Mouse (Mus musculus): ENCODE measurements around the gene Zfp704.

Zfp704 gene

GRCm38 (mm10) chr3:9554916-9555315 lies 55.0 kb downstream of the Zfp704 start:
- DNase-seq = no peak

- no peak for DNase-seq
Observed at GRCm38 (mm10) chr3:9552332-9552731, 57.6 kb downstream of the Zfp704 start.

GRCm38 (mm10) chr3:9550930-9551329 lies 59.0 kb downstream of the Zfp704 start:
- no peak for DNase-seq

GRCm38 (mm10) chr3:9549815-9550214 lies 60.1 kb downstream of the Zfp704 start:
- no peak for DNase-seq

DNA sequence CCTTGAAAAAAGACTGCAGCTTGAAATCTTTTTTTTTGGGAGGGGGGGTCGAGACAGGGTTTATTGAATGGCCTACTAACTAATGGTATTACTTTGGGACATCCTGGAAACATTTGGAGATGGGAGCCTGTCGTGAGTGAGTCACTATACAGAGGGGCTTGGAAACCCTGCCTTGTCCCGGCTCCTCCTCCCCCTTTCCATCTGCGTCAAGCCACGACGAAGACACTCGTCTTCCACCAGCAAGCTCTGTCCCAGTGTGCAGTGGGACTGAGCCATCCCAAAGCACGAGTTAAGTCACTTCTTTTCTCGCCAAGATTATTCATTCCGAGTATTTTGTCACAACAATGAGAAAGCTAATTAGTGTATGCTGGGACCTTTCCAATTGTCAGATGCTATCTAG lies 61.7 kb downstream of the Zfp704 start:
- no peak for DNase-seq

GRCm38 (mm10) chr3:9546882-9547620 lies 62.8 kb downstream of the Zfp704 start:
- no peak for DNase-seq

GRCm38 (mm10) chr3:9544421-9544820 lies 65.5 kb downstream of the Zfp704 start:
- DNase-seq = no peak

GRCm38 (mm10) chr3:9543916-9544315 lies 66.0 kb downstream of the Zfp704 start:
- no peak for DNase-seq

GRCm38 (mm10) chr3:9543463-9543862 lies 66.4 kb downstream of the Zfp704 start:
- DNase-seq = no peak

GRCm38 (mm10) chr3:9541561-9541960 lies 68.3 kb downstream of the Zfp704 start:
- DNase-seq = no peak

- DNase-seq = no peak
Observed at GRCm38 (mm10) chr3:9538510-9538909, 71.4 kb downstream of the Zfp704 start.

- no peak for DNase-seq
Observed at GRCm38 (mm10) chr3:9537889-9538288, 72.0 kb downstream of the Zfp704 start.

- no peak for DNase-seq
Observed at GRCm38 (mm10) chr3:9530097-9530780, 79.6 kb downstream of the Zfp704 start.

DNA sequence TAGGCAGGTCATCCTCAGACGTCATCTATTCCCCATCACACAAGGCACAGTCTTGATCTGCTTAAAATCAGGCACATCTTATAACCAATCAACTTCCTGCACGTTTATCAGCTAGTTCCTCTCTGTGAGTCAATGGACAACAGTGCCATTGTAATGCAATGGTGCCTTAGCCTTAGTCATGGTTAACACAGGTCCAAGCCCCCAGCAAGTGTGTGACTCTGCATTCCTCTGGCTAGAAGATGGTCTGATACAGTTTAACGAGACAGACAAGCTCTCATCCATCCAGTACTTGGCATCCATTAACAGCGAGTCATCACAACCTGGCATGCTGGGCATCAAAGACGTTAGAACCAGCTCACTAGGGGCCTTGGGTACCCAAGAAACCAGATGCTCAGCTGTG lies 85.5 kb downstream of the Zfp704 start:
- no peak for DNase-seq

GRCm38 (mm10) chr3:9523081-9523932 lies 86.6 kb downstream of the Zfp704 start:
- DNase-seq = peak; percentile 33

DNA sequence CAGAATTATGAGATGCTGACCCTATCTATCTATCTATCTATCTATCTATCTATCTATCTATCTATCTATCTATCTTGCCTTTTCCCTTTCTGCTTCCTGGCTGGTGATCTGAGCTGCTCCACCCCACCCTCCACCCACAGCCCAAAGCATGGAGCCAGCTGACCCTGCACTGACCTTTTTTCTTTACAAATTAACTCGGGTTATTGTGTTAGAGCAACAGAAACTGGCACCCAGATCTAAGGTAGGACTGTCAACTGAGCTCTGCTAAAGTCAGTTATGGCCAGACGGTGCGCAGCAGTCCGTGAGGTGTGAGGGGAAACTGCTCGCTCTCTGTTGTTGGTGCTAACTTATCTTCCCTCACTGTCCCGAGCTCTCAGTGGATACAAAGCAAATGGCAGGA lies 87.9 kb downstream of the Zfp704 start:
- DNase-seq = no peak

GRCm38 (mm10) chr3:9520728-9521054 lies 89.2 kb downstream of the Zfp704 start:
- no peak for DNase-seq

- peak; percentile 51 for DNase-seq
Observed at GRCm38 (mm10) chr3:9520051-9520727, 89.7 kb downstream of the Zfp704 start.

GRCm38 (mm10) chr3:9519491-9519890 lies 90.4 kb downstream of the Zfp704 start:
- no peak for DNase-seq

- DNase-seq = no peak
Observed at GRCm38 (mm10) chr3:9518936-9519335, 90.9 kb downstream of the Zfp704 start.

DNA sequence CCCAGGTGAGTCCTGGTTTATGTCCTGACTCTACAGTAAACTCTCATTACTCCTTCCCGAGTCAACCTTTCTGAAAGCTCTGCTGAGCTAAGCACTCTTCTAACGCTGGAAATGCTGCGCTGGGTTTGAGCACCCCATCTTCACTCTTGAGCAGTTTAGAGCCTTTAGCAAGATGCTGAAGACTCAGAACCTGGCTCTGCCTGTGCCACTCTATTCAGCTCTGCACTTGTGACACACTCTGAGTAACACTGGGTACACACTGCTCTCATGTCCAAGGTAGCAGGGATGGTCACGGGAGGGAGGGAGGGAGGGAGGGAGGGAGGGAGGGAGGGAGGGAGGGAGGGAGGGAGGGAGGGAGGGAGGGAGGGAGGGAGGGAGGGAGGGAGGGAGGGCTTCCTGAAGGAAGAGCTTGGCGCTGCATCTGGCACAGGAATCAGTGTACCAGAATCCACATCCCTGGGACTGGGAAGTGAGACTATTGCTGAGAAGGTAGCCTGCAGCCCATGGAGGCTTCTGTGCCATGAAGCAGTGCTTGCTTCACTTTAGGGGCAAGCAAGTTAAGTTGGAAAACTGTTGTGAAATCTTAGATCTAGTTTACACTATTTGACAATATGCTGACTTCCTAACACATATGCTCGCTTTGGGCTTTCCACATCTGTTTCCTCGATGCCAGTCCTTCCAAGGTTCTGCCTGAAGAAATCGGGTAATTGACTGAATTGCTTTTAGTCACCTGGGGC lies 93.6 kb downstream of the Zfp704 start:
- no peak for DNase-seq

GRCm38 (mm10) chr3:9515527-9515926 lies 94.4 kb downstream of the Zfp704 start:
- no peak for DNase-seq
